Mouse (Mus musculus) lung, postnatal 0 days (tissue): ENCODE results near the gene Hlcs. TPM values are rescaled to one million over a fixed set of nuclear protein-coding genes. Genes with fewer than 3 reads are reported as not detected.

Experiments
- ATAC-seq: fragments of 200-750 bp; cut with Nextera tagmentation; 2 replicates; pipeline ENCODE4 v1.8.0; 2017; ENCODE audit warnings: moderate library complexity
- DNase-seq: peaks from one replicate; pipeline ENCODE4 v3.0.0-alpha.2; 2016; ENCODE audit warnings: low spot score
- H3K27ac ChIP-seq: fragments of 300-500 bp; sonication (generic); 2 replicates; pipeline ENCODE4 v1.5.1; 2014; ENCODE audit warnings: antibody characterized with exemption, mild to moderate bottlenecking, low read length, mixed read lengths
- H3K27me3 ChIP-seq: fragments of 300-500 bp; sonication (generic); replicated peaks from 2 replicates; pipeline ENCODE4 v1.6.1; 2014; ENCODE audit warnings: low read length, mixed read lengths; ENCODE audit not compliant: insufficient read depth
- H3K36me3 ChIP-seq: fragments of 300-500 bp; sonication (generic); 2 replicates; pipeline ENCODE4 v1.6.1; 2014; ENCODE audit warnings: low read length, mixed read lengths; ENCODE audit not compliant: insufficient read depth
- H3K4me1 ChIP-seq: fragments of 300-500 bp; sonication (generic); 2 replicates; pipeline ENCODE4 v1.6.1; 2014; ENCODE audit warnings: antibody characterized with exemption, low read depth, low read length, mixed read lengths; ENCODE audit not compliant: insufficient read depth
- H3K4me2 ChIP-seq: fragments of 300-500 bp; sonication (generic); replicated peaks from 2 replicates; pipeline ENCODE4 v1.6.1; 2014; ENCODE audit warnings: low read depth, mild to moderate bottlenecking, low read length, moderate library complexity, mixed read lengths
- H3K4me3 ChIP-seq: fragments of 300-500 bp; sonication (generic); 2 replicates; pipeline ENCODE4 v1.5.1; 2014; ENCODE audit warnings: low read depth, low read length
- H3K9ac ChIP-seq: fragments of 300-500 bp; sonication (generic); replicated peaks from 2 replicates; pipeline ENCODE4 v1.6.1; 2014; ENCODE audit warnings: low read depth, mild to moderate bottlenecking
- H3K9me3 ChIP-seq: fragments of 300-500 bp; sonication (generic); 2 replicates; pipeline ENCODE4 v1.6.1; 2016; ENCODE audit warnings: low read length, mixed read lengths
- CTCF ChIP-seq: IDR thresholded peaks from 2 replicates; pipeline ENCODE4 v1.5.1; 2016; ENCODE audit warnings: antibody characterized with exemption, mild to moderate bottlenecking
- EP300 ChIP-seq: IDR thresholded peaks from 2 replicates; pipeline ENCODE4 v1.6.1; 2016; ENCODE audit warnings: antibody characterized with exemption, mild to moderate bottlenecking, control low read depth
- WGBS: fragments of 180-500 bp; shearing (Covaris S2); extraction: QIAGEN DNeasy Blood & Tissue Kit; methylation state at CpG from one replicate; pipeline ENCODE4 v1.1.7; 2014; 5-methylcytosine and 5-hydroxymethylcytosine counted together
- polyA plus RNA-seq: library from polyadenylated mRNA; unstranded; fragments of >200 nt; fragmentation: Nextera tagmentation; extraction: Ambion mirVana; gene quantifications from 2 replicates; pipeline ENCODE4 v1.2.1, GENCODE M21; 2015

The Hlcs gene
- polyA plus RNA-seq, 1 experiment from 2014 or later: 4.6 TPM

DNA sequence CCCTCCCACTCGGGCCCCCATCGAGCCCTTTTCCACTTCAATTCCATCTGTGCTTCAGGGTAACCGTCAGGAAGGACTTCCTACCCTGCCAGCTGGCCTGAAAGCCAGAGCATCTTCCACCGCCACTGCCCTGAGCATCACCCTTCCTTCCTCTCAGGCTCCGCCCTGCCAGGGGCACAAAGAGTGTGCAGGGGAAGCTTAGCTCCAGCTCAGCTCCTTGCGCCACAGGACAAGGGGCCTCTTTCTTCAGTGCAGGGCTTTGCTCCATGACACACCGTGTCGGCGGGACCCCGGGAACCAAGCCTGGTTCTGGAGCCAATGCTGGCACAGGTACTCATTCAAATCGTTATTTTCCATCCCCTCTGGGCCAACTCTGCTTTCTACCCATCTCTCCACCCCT lies 165.2 kb downstream of the Hlcs start:
- Histone ChIP-seq H3K27me3 (no peaks in the 10 kb centered on the region), H3K4me1 (no peaks in the 10 kb centered on the region; the same call in 1 of the 2 replicates), H3K27ac (no peak overlapping the region), H3K36me3 (no peaks in the 10 kb centered on the region), H3K9me3 (no peaks in the 10 kb centered on the region), H3K9ac (no peak overlapping the region), H3K4me2 (no peak overlapping the region), H3K4me3 (no peak overlapping the region)
- WGBS: 20% methylated on average over 11 of the region's 11 CpGs
- peak; percentile 69 for ATAC-seq
- DNase-seq: peak; percentile 46
- TF ChIP-seq EP300 (no peak), CTCF (no peak)

DNA sequence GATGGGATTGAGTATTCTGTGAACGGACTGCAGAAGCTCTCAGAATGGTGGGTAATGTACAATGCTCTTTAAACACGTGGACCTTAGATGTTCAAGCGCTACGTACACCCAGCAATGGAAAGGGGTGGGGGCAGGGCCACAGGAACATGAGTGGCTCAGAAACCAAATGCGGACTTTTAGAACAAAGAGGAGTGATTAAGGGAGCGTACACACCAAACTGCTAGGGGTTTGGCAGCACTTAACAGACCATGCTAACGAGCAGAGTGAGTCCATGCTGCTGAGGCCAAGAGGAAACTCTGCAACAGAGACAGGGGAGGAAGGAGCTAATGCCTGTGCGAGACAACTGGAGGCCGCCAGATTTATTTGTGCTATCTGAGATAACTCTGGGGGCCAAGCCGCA lies 170.0 kb downstream of the Hlcs start:
- Histone ChIP-seq H3K9me3 (no peaks in the 10 kb centered on the region), H3K36me3 (no peaks in the 10 kb centered on the region), H3K4me2 (no peak overlapping the region), H3K4me3 (no peak overlapping the region), H3K27ac (no peak overlapping the region), H3K27me3 (no peaks in the 10 kb centered on the region), H3K9ac (no peak overlapping the region), H3K4me1 (no peaks in the 10 kb centered on the region; the same call in 1 of the 2 replicates)
- ATAC-seq (peak; percentile 40), DNase-seq (peak; percentile 19)
- TF ChIP-seq EP300: no peak
- TF ChIP-seq CTCF: no peak
- WGBS: 11% methylated on average over 10 of the region's 10 CpGs

DNA sequence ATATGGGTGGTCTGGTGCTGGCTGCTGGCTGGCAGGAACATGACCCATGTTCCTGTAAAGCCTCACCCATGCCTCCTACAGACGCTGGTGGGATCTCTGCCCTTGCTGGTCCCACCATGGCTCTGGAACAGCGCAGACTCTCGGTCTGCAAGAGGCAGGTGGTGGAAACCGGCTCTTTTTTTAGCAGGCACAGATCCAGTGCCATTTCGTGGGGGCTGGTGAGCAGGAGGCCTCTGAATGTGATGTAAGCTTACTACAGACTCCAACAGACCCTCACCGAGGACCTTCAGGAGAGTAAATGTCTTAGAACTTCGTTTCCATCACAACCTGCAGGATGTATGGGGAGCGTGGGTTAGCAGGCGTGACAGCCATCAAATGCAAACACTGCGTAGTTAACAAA lies 172.6 kb downstream of the Hlcs start:
- H3K27me3 ChIP-seq: no peaks in the 10 kb centered on the region
- ATAC-seq: no peak
- WGBS: 68% methylated on average over 10 of the region's 10 CpGs

DNA sequence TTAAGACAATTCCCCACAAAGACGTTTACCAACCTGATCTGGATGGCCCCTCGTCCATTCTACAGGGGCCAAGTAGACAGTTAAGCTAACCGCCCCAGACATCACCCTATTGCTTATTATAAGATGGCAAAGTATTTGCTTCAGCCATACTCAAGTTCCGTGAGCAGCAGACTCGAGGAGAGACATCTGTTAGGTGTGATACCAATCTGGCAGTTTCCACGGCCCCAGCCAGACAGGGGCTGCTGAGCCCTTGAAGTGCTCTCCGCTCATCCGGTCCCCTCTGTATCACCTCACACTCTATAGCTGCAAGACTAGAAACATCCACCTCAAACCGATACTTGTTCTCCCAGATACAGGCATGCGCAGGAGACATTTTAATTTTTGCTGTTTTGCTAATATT lies 179.2 kb downstream of the Hlcs start:
- ATAC-seq (no peak), DNase-seq (no peak)
- Histone ChIP-seq H3K9ac (no peak overlapping the region), H3K36me3 (no peaks in the 10 kb centered on the region), H3K27me3 (no peaks in the 10 kb centered on the region), H3K4me3 (no peak overlapping the region), H3K9me3 (no peaks in the 10 kb centered on the region), H3K27ac (no peak overlapping the region), H3K4me1 (no peaks in the 10 kb centered on the region), H3K4me2 (no peak overlapping the region)
- TF ChIP-seq CTCF (no peak), EP300 (no peak)
- WGBS: 70% methylated on average over 10 of the region's 10 CpGs

More for the DNA sequence above, 172.6 kb downstream of the Hlcs start:
- no peaks in the 10 kb centered on the region; the same call in 1 of the 2 replicates for H3K4me1 ChIP-seq
- H3K36me3 ChIP-seq: no peaks in the 10 kb centered on the region
- TF ChIP-seq EP300: no peak
- no peak for TF ChIP-seq CTCF
- H3K9me3 ChIP-seq: no peaks in the 10 kb centered on the region
- DNase-seq: no peak
- H3K27ac ChIP-seq: no peak overlapping the region
- H3K9ac ChIP-seq: no peak overlapping the region
- H3K4me3 ChIP-seq: no peak overlapping the region
- H3K4me2 ChIP-seq: no peak overlapping the region

GRCm38 (mm10) chr16:94128236-94128835 lies 185.0 kb downstream of the Hlcs start:
- no peak for TF ChIP-seq EP300
- no peak for TF ChIP-seq CTCF
- Histone ChIP-seq H3K36me3 (no peaks in the 10 kb centered on the region), H3K4me2 (no peak overlapping the region), H3K9me3 (no peaks in the 10 kb centered on the region), H3K4me3 (no peak overlapping the region), H3K9ac (no peak overlapping the region), H3K27me3 (peaks cover 36% of the 10 kb centered on the region), H3K4me1 (no peaks in the 10 kb centered on the region), H3K27ac (no peak overlapping the region)
- WGBS: 52% methylated on average over 2 of the region's 2 CpGs
- ATAC-seq (no peak), DNase-seq (no peak)

DNA sequence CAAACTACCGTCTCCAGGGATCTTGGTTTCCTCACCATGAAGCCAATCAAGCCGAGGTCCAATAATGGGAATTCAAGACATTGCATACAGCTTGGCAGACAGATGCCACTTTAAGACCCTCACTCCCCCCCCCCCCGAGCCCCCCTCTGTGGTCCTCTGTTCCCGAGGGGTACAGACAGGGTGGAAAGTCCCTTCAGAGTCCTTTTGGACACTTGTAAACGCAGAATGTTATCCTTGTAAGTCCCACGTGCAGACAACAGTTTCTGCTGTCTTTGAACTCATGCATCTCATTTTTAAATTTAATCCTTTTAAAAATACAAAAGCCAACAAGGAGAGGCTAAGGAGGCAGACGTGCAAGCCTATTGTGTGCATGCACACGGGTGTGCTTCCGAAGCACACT lies 187.2 kb downstream of the Hlcs start:
- no peak for TF ChIP-seq CTCF
- no peak for TF ChIP-seq EP300
- Histone ChIP-seq H3K27me3 (peaks cover 40% of the 10 kb centered on the region), H3K27ac (no peak overlapping the region), H3K4me3 (no peak overlapping the region), H3K9me3 (no peaks in the 10 kb centered on the region), H3K4me1 (no peaks in the 10 kb centered on the region), H3K36me3 (no peaks in the 10 kb centered on the region), H3K9ac (no peak overlapping the region), H3K4me2 (no peak overlapping the region)
- ATAC-seq (no peak), DNase-seq (no peak)
- WGBS: 46% methylated on average over 9 of the region's 9 CpGs
